Mouse (Mus musculus) testis, adult 2 months (tissue): ENCODE results near the gene Mtcl1. TPM values are rescaled to one million over a fixed set of nuclear protein-coding genes. Genes with fewer than 3 reads are reported as not detected.

Experiments
- H3K27ac ChIP-seq: fragments of 200-500 bp; 2 replicates; pipeline ENCODE4 v1.5.1; 2012; ENCODE audit warnings: low read depth, low read length; ENCODE audit not compliant: control insufficient read depth, insufficient read depth
- H3K27me3 ChIP-seq: fragments of 200-500 bp; 2 replicates; pipeline ENCODE4 v1.6.1; 2012; ENCODE audit warnings: mild to moderate bottlenecking, low read length, moderate library complexity; ENCODE audit not compliant: control insufficient read depth, insufficient read depth
- H3K36me3 ChIP-seq: fragments of 200-500 bp; 2 replicates; pipeline ENCODE4 v1.6.1; 2012; ENCODE audit warnings: mild to moderate bottlenecking, low read length; ENCODE audit not compliant: control insufficient read depth, insufficient read depth
- H3K4me1 ChIP-seq: fragments of 200-500 bp; 2 replicates; pipeline ENCODE4 v1.6.1; 2012; ENCODE audit warnings: low read length; ENCODE audit not compliant: control insufficient read depth, insufficient read depth
- H3K4me3 ChIP-seq: fragments of 200-500 bp; 2 replicates; pipeline ENCODE4 v1.5.1; 2012; ENCODE audit warnings: low read depth, mild to moderate bottlenecking, low read length, moderate library complexity, mixed read lengths; ENCODE audit not compliant: control insufficient read depth
- CTCF ChIP-seq: fragments of 200-500 bp; IDR thresholded peaks from 2 replicates; pipeline ENCODE4 v1.5.1; 2012; ENCODE audit warnings: low read depth, mild to moderate bottlenecking, inconsistent platforms, low read length, moderate library complexity; ENCODE audit not compliant: control insufficient read depth, insufficient read depth, insufficient replicate concordance
- POLR2A ChIP-seq: fragments of 200-500 bp; IDR thresholded peaks from 2 replicates; pipeline ENCODE4 v1.6.1; 2012; ENCODE audit warnings: low read depth, mild to moderate bottlenecking, inconsistent platforms, low read length, moderate library complexity; ENCODE audit not compliant: control insufficient read depth
- polyA plus RNA-seq: library from polyadenylated mRNA; depleted of rRNA; stranded (reverse); fragments of >200 nt; gene quantifications from 2 replicates; pipeline ENCODE4 v1.2.3, GENCODE M21; 2012

Gene Mtcl1
- polyA plus RNA-seq, 1 experiment, result 6.8 TPM

DNA sequence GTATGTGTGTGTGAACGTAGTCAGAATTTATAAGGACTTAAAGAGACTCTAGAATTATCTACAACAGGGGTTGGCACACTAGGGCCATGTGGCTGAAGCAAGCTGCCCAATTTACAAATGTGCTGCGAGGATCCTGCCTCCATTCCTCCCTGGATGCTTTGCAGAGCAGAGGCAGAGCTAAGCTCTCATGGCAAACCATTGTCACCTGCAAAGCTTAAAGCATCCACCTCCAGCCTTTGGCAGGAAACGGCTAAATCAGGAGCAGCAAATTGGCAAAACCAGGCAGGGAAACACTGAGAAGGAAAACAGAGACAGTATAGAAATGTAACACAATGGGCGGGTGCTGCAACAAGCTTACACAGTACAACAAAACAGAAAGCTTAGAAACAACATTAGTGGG is 61.2 kb downstream of the Mtcl1 start:
- no peaks in the 10 kb centered on the region for H3K36me3 ChIP-seq
- H3K4me1 ChIP-seq, result no peaks in the 10 kb centered on the region
- H3K27ac ChIP-seq, result no peak overlapping the region
- H3K4me3 ChIP-seq, result no peak overlapping the region
- no peaks in the 10 kb centered on the region for H3K27me3 ChIP-seq
- TF ChIP-seq POLR2A (no peak), CTCF (no peak)

DNA sequence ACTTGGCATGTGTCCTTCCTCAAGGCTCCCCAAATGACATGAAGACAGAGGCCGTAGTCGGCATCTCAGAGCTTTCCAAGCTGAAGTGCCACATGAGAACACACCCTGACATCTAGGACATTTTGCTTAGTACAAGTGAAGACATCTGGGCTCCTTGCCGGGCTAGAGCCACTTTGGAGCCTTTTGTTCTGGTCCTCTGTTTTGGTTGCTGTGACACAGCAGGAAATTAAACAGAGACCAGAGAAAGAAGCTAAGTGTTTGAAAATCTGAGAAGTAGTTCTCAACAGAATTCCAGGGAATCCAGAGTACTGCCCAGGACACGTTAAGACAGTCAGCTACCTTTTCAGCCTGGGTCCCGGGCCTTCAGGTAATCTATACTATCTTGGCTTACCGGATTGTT is 68.2 kb downstream of the Mtcl1 start:
- Histone ChIP-seq H3K4me3 (no peak overlapping the region), H3K4me1 (peaks cover 7% of the 10 kb centered on the region), H3K36me3 (no peaks in the 10 kb centered on the region), H3K27ac (no peak overlapping the region), H3K27me3 (no peaks in the 10 kb centered on the region)
- no peak for TF ChIP-seq CTCF
- no peak for TF ChIP-seq POLR2A

DNA sequence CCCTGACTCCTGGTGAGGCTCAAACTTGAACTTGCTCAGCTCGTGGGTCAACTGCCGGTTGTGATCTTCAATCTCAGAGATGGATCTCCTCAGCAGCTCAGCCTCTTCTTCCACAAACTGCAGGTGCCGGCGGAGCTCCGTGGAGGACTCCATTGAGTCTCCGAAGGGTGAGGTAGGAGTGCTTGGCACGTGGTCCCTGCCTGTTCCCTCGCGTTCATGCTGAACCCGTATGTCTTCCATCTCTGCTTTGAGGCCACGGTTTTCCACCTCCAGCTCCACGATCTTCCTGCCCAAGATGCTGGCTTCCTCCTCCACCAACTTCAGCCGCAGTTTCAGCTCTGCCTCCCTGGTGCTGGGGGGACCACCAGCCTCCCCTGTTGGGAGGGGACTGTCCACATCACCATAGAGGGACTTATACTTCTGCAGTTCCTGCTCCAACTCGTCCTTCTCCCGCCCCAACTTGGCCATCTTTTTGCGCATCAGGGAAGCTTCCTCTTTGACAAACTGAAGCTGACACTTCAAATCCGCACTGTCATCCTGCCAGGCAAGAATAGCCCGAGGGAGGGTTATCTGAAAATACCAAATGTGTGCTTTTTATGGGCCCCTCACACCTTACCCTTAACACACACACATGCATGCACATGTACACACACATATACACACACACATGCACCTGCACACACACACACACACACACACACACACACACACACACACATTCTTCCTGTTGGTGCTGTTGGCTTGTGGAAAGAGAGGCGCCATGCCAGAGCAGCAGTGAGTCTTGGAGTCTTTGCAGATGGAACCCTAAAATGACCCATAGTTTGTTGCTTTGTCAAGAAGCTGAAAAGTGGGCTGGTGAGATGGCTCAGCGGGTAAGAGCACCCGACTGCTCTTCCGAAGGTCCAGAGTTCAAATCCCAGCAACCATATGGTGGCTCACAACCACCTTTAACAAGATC is 69.4 kb downstream of the Mtcl1 start:
- no peak overlapping the region for H3K27ac ChIP-seq
- H3K36me3 ChIP-seq, result no peaks in the 10 kb centered on the region
- no peak for TF ChIP-seq CTCF
- no peak for TF ChIP-seq POLR2A
- no peaks in the 10 kb centered on the region for H3K27me3 ChIP-seq
- H3K4me3 ChIP-seq, result no peak overlapping the region
- peaks cover 7% of the 10 kb centered on the region for H3K4me1 ChIP-seq

DNA sequence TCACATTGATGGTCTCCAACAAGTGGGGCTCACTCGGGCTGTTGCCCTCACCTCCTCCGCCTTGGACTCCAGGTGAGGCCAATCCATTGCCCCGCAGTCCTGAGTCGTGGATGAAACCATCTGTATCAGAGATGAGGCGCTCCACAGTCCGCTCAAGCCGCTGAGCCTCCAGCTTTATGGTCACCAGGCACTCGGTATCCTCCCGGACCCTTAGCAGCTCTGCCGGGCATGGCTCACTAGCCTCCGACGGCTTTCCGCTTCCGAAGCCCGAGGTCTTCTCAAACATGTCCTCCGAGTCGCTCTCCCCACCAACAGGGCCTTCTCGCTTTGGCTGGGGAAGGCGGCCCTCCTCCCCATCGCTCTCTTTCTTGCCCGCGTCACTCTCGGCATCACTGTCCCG is 70.2 kb downstream of the Mtcl1 start:
- Histone ChIP-seq H3K36me3 (no peaks in the 10 kb centered on the region), H3K27me3 (no peaks in the 10 kb centered on the region), H3K4me3 (no peak overlapping the region; the same call in 1 of the 2 replicates), H3K27ac (no peak overlapping the region), H3K4me1 (peaks cover 7% of the 10 kb centered on the region)
- no peak for TF ChIP-seq CTCF
- TF ChIP-seq POLR2A, result no peak

DNA sequence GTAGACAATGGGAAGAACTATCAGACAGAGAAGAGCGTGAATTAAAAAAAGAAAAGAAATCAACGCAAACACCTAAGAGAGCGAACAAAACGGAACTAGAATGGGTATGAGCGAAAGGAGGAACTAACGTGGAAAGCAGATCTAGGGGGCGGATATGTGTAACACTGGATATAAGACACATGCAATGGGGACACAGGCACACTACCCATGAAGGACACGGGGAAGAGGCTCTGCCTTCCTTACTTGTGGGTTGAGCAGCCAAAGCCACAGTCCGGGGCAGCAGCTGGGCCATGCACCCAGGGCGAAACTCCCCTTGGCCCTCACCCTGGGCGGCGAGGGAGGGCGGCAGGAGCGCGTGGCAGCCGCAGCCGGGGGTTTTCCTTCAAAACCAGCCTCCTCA is 71.4 kb downstream of the Mtcl1 start:
- no peak overlapping the region for H3K4me3 ChIP-seq
- TF ChIP-seq CTCF (no peak), POLR2A (no peak)
- no peaks in the 10 kb centered on the region for H3K27me3 ChIP-seq
- H3K27ac ChIP-seq, result peak overlapping the region; percentile 34; the same call in 1 of the 2 replicates
- peaks cover 7% of the 10 kb centered on the region for H3K4me1 ChIP-seq
- no peaks in the 10 kb centered on the region for H3K36me3 ChIP-seq

- no peaks in the 10 kb centered on the region for H3K36me3 ChIP-seq
- peak overlapping the region; percentile 54; the same call in 1 of the 2 replicates for H3K27ac ChIP-seq
- peaks cover 7% of the 10 kb centered on the region for H3K4me1 ChIP-seq
- TF ChIP-seq POLR2A (no peak), CTCF (no peak)
- H3K27me3 ChIP-seq, result no peaks in the 10 kb centered on the region
- H3K4me3 ChIP-seq, result no peak overlapping the region
Observed at GRCm38 (mm10) chr17:66374633-66375272, 74.8 kb downstream of the Mtcl1 start.

- no peak overlapping the region for H3K27ac ChIP-seq
- no peak for TF ChIP-seq CTCF
- TF ChIP-seq POLR2A, result no peak
- H3K36me3 ChIP-seq, result no peaks in the 10 kb centered on the region
- no peaks in the 10 kb centered on the region for H3K4me1 ChIP-seq
- H3K27me3 ChIP-seq, result no peaks in the 10 kb centered on the region
- H3K4me3 ChIP-seq, result no peak overlapping the region
Observed at GRCm38 (mm10) chr17:66370867-66371266, 78.7 kb downstream of the Mtcl1 start.
